Mouse (Mus musculus): Measurements from ENCODE around the gene Eppin.
"Not testable (repeated sequence)": the region's sequence is repeated elsewhere in the genome, so short reads cannot be mapped to it uniquely, and the experiment has no call there.

Eppin gene

DNA sequence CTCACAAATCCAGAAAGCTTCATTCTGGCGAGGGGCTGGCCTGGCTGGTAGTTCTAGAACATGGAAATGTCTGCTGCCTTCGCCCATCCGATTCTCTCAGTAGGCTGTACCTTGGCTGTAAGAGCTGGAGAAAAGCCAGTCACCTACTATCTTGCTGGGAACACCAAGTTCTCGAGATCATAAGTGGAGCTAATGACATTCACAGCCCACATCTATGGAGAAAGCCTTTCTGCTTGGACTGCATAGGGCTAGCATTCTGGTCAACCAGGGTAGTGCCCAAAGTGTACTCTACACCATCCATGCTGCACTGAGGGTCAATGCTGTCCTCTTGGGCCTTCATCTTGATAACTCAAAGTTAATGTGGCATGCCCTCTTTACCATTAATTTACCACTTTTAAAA is at the start of gene Eppin:
Eppin (minus strand) TSS at position 101 of the 400 bp plus-strand sequence.
- DNase-seq (ENCODE audit: low spot score), result no peak

DNA sequence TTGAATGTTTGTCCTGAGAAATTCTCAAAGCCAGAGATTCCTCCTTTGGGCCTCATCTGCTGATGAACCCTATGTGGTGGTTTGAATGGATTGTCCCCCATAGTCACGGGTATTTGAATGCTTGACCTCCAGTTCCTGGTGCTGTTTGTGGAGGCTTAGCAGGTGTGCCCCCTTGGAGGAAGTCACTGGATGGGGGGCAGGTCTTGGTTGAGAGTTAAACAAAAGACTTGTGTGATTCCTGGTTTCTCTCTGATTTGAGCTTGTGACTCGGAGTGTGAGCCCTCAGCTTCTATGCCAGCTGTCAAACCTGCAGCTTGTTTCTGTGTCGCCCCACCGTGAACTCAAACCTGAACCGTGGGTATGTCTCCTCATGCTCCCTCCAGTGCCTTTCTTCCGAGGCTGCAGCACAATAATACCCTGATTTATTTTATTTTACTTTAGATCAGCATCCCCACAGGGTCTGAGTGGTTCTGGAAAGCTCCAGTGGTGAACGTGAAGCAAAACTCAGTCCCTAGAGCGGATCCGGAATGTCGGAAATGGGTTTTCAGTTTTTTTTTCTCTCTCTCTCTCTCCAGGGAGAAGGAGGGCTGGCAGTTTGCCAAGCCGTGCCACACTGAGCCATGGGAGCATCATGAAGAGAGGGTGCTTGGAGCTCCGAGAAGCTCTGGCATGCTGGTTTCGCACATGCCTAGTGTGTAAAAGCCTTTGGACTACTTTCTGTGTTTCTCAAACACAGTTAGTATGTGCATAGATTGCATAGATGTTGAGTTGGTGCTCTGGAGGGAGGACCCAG is 48.7 kb upstream of the Eppin start:
- DNase-seq (ENCODE audit: low spot score), result no peak

DNA sequence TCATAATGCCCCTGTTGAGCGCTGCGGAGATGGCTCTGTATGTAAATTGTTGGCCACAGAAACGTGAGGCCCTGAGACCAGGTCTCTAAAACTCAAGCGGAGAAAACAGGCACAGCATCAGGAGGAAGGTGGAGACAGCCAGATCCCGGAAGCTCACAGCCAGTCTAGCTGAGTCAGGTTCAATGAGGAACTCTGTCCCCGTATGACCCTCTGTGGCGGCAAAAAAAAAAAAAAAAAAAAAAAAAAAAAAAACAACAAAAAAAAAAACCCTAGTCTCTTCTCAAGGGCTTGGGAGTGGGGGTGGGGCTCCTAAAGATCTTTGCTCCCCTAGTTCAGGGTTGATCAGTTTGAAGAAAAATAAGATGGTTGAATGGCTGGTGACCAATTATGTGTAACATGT is 47.7 kb upstream of the Eppin start:
- no peak for DNase-seq (ENCODE audit: low spot score)

DNA sequence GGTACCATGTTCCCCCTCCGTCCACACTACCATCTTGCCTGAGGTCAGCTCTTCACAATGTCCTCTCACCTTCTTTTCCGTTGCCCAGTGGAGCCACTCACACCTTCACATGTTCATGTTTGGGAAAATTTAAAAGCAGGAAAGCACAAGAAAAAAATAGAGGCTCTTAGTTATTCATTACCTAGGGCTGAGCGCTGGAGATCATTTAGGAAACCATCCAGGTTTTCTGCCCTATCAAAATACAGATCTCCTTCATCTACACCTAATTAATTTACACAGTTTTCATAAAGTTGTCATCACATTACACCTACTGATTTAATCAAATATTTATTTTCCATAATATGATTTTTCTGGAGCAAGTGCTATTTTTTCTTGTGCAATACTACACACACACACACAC is 45.3 kb upstream of the Eppin start, which contains the start of gene Wfdc16:
Wfdc16 (minus strand) TSS at position 101 of the 400 bp plus-strand sequence.
- DNase-seq (ENCODE audit: low spot score), result no peak

GRCm38 (mm10) chr2:164635266-164635665 is 41.9 kb upstream of the Eppin start:
- DNase-seq (ENCODE audit: low spot score), result peak; percentile 25

DNA sequence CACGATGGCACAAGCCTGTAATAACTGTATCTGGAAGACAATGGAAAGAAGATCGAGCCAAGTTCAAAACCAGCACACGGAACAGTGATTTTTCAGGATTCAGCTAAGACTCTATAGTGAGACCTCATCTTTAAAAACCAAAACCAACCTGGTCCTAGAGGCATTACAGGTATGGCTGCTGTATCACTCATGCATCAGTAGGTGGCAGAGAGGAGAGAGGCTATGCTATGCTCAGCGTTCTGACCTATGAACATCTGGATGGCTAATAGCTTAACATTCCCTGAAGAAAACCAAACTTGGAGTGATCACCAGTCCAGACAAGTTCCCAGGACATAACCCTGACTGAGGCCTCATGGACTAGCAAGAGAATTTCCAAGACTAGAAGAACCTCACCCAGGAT is 28.4 kb upstream of the Eppin start:
- no peak for DNase-seq (ENCODE audit: low spot score)

DNA sequence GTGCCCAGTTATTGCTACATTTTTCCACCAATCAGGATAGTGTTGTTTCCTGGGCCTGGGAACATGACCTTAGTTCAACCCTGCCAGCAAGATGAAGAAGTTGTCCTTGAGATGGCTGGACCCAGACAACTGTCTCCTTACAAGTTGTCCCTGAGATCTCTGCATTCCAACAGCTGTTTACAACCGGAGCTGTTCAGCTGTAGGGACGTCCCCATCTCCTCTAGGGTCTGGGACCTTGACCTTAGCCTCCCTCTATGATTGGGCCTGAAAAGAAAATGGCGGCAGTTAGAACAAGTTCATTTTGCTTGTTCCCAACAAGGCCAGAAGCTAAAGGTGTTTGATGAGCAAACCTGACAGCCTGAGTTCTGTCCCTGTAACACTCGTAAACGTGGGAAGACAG is 25.7 kb upstream of the Eppin start:
- no peak for DNase-seq (ENCODE audit: low spot score)

DNA sequence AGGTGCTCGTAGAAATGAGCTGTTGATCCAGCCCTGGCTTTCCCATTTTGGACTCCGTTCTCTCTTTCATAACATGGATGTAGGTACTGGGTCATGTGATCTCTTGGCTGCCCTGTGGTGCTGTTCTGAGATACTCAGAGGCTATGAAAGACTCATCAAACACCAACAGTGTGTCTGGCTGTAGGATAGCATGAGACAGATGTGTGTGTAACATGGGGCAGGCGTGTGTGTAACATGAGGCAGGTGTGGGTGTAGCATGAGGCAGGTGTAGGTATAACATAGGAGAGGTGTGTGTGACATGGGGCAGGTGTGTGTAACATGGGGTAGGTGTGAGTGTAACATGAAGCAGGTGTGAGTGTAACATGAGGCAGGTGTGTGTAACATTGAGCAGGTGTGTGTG is 22.0 kb upstream of the Eppin start:
- no peak for DNase-seq (ENCODE audit: low spot score)

GRCm38 (mm10) chr2:164613471-164613870 is 20.1 kb upstream of the Eppin start, which contains the start of the genes Wfdc6b and Wfdc8:
Wfdc6b (plus strand) TSS chr2:164613522.
Wfdc8 (minus strand) TSS chr2:164613626.
- DNase-seq (ENCODE audit: low spot score), result not testable (repeated sequence)

GRCm38 (mm10) chr2:164608781-164609180 is 15.4 kb upstream of the Eppin start:
- DNase-seq (ENCODE audit: low spot score), result no peak

DNA sequence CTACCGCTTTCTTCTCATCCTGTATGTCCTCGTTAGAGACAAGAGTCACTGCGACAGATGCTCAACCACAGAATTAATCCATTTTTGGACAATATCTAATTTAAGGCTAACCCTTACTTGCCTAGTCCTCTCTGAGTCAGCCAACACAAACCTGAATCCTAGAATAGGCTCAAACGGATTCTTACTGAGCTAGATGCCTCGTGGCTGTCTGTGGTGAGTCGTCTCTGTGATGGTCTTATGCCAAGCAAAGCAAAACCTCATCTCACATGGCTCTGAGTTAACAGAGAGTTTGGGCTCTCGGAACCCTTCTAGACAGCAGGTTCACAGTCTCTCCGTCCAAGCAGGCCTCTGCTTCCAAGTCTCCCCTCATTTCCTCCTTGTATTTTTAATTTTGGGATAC is 11.0 kb upstream of the Eppin start:
- no peak for DNase-seq (ENCODE audit: low spot score)

- no peak for DNase-seq (ENCODE audit: low spot score)
These were observed 10.1 kb upstream of the Eppin start for GRCm38 (mm10) chr2:164603482-164603881.

GRCm38 (mm10) chr2:164600179-164600578 is 6.8 kb upstream of the Eppin start:
- DNase-seq (ENCODE audit: low spot score), result no peak

GRCm38 (mm10) chr2:164592014-164592413 is 1.4 kb downstream of the Eppin start:
- DNase-seq (ENCODE audit: low spot score), result peak; percentile 81

GRCm38 (mm10) chr2:164585025-164585725 is 8.2 kb downstream of the Eppin start, which contains the start of gene Wfdc6a:
Wfdc6a (minus strand) TSS chr2:164585447.
- not testable (repeated sequence) for DNase-seq (ENCODE audit: low spot score)

DNA sequence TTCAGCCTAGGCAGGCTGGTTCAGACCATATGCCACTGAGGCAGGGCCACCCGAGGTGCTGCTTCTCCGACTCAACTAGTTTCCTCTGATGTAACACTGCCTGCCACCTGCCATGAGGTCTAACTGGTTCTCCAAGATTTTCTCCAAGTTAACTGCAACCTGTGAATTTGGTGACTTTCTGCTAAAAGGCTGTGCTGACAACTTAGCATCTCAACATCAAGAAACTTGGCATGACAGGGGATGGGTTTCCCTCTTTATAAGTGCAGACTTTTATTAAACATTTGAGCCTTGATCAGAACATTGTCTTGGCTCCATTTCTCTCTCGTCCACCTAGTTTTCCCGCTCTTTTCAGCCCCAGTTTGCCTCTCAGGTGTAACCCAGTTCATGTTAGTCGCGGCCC is 20.0 kb downstream of the Eppin start, which contains the start of gene Spint3:
Spint3 (minus strand) TSS at position 101 of the 400 bp plus-strand sequence.
- not testable (repeated sequence) for DNase-seq (ENCODE audit: low spot score)

GRCm38 (mm10) chr2:164567460-164567859 is 25.9 kb downstream of the Eppin start:
- DNase-seq (ENCODE audit: low spot score), result no peak

DNA sequence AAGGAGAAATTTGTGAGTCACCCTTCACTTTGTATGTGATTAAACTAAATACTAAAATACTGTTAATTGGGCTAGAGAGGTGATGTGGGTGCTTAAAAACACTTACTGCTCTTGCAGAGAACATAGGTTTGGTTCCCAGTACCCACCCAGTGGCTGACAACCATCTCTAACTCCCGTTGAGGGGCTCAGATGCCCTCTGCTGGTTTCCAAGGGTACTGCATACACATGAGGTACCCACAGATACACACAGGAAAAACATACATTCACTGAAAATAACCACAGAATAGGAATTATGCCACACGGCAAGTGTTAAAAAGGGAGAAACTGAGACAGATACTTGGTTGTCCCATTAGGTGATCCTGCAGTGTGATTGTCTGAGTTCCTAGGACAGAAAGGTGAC is 26.4 kb downstream of the Eppin start:
- DNase-seq (ENCODE audit: low spot score), result no peak

- no peak for DNase-seq (ENCODE audit: low spot score)
These were observed 29.0 kb downstream of the Eppin start for GRCm38 (mm10) chr2:164564346-164564745.

DNA sequence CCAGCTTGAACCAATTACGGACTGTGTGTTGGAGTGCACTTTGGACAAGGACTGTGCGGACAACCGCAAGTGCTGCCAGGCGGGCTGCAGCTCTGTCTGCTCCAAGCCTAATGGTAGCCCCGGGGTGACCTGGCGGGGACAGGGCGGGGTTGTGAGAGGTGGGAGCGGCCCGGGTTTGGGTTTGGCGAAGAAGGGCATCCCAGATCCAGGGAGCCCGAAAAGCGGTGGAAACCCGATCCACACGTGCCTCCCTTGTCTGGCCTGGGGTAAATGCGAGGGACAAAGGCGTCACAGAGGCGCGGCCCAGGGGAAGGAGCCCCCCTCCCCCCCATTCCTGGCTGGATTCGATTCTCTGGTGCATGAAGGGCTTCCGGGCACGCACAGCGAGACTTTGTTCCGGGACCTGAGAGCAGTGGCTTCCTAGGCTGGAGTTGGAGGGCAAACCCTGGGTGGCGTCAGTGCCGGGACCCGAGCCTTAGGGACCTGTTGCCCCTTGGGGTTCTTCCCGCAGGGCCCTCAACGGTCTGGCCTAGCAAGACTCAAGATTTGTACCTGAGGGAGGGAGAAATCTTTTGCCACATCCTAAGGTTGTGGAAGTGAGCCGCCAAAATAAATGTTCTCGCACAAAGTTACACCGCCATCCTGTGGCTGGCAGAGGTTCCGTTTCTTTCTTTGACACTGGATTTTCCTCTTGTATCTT is 29.9 kb downstream of the Eppin start:
- DNase-seq (ENCODE audit: low spot score), result peak; percentile 77

DNA sequence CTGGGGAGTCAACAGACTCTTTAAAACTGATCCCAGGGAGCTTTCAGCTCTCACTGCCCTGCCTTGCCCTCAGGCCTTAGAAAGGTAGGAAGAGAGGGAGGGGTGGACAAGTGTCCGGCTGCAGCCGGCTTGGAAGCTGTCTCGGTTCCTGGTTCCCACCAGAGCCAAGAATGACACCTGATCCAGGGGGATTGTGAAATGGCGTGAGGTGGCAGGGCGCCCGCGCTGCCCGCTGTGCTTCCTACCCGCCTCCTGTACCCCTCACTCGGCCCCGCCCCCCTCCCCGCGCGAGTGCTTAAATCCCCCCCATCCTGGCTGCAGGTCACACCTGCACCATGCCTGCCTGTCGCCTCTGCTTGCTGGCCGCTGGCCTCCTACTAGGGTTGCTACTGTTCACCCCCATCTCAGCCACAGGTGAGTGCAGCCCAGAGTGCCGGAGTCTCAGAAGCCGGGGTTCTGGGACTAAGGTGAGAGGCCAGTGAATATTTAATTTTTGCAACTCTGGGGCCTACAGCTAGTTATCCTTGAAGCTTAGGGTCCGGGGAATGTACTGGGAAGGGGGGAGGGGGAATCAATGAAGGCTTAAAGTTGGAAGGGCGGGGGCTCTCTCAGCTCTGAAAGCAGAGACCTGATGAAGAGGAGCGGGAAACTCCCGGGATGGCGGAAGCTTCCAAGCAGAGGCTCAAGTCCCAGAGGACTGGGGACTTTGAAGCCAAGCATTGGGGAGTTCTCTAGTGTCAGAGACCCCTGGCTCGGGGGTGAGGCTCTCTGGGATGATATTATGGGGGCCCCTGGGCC is 30.8 kb downstream of the Eppin start, which contains the start of gene Wfdc2:
Wfdc2 (plus strand) TSS at position 23 of the 798 bp plus-strand sequence.
- DNase-seq (ENCODE audit: low spot score), result peak; percentile 21

All from embryo, embryonic 10 days (tissue).